Mouse (Mus musculus) MEL (cell line): ENCODE measurements at regions not wholly inside any gene's neighbourhood (a gene's known extent, or its start where the extent isn't known, plus 50 kb on each side); places are given as distances from the start of the nearest gene placed in this dataset.

Experiments
- DNase-seq: peaks from one replicate; pipeline ENCODE4 v3.0.0; 2011; ENCODE audit warnings: low read depth, low spot score
- H3K27ac ChIP-seq: 2 replicates; pipeline ENCODE4 v1.5.1; 2012; ENCODE audit warnings: low read depth, mild to moderate bottlenecking, control low read depth, low read length, moderate library complexity; ENCODE audit not compliant: control insufficient read depth
- H3K27me3 ChIP-seq, 2 experiments: fragments of 150-350 bp in 1 of 2; sonication (generic) in 1 of 2; 2 replicates each; pipeline ENCODE4 v1.6.1; 2012; ENCODE audit warnings: low read length in 2 of 2, mild to moderate bottlenecking in 2 of 2, improper control_type of control experiment in 1 of 2, moderate library complexity in 1 of 2; ENCODE audit not compliant: insufficient read depth in 2 of 2, control insufficient read depth in 1 of 2
- H3K36me3 ChIP-seq, 2 experiments: 2 replicates each; pipeline ENCODE4 v1.6.1; 2012 to 2014; ENCODE audit warnings: low read length in 2 of 2, improper control_type of control experiment in 1 of 2, inconsistent platforms in 1 of 2, mild to moderate bottlenecking in 1 of 2; ENCODE audit not compliant: insufficient read depth in 2 of 2, control insufficient read depth in 1 of 2
- H3K4me1 ChIP-seq, 2 experiments: fragments of 150-350 bp in 1 of 2; sonication (generic) in 1 of 2; 2 replicates each; pipeline ENCODE4 v1.6.1; 2012; ENCODE audit warnings: low read length in 2 of 2, improper control_type of control experiment in 1 of 2, mild to moderate bottlenecking in 1 of 2; ENCODE audit not compliant: insufficient read depth in 2 of 2, control insufficient read depth in 1 of 2
- H3K4me3 ChIP-seq, 2 experiments: fragments of 150-350 bp in 1 of 2; sonication (generic) in 1 of 2; 2 replicates each; pipeline ENCODE4 v1.5.1; 2012; ENCODE audit warnings: low read depth in 2 of 2, low read length in 2 of 2, mild to moderate bottlenecking in 2 of 2, moderate library complexity in 2 of 2, control low read depth in 1 of 2, improper control_type of control experiment in 1 of 2; ENCODE audit not compliant: control insufficient read depth in 1 of 2, insufficient read depth in 1 of 2
- H3K79me2 ChIP-seq: 2 replicates; pipeline ENCODE4 v1.6.1; 2012; ENCODE audit warnings: mild to moderate bottlenecking, low read length, moderate library complexity; ENCODE audit not compliant: control insufficient read depth, poor library complexity, insufficient read depth
- H3K9ac ChIP-seq: 2 replicates; pipeline ENCODE4 v1.6.1; 2012; ENCODE audit warnings: low read depth, mild to moderate bottlenecking, control low read depth, low read length, moderate library complexity; ENCODE audit not compliant: control insufficient read depth, poor library complexity, severe bottlenecking
- H3K9me3 ChIP-seq: fragments of 150-350 bp; sonication (generic); replicated peaks from 2 replicates; pipeline ENCODE4 v1.6.1; 2012; ENCODE audit warnings: mild to moderate bottlenecking, low read length, improper control_type of control experiment, moderate library complexity; ENCODE audit not compliant: insufficient read depth
- BHLHE40 ChIP-seq: IDR thresholded peaks from 2 replicates; pipeline ENCODE4 v1.6.1; 2012; ENCODE audit warnings: low read depth, mild to moderate bottlenecking, inconsistent platforms, low read length, improper control_type of control experiment, borderline replicate concordance
- CHD1 ChIP-seq: IDR thresholded peaks from 2 replicates; pipeline ENCODE4 v1.6.1; 2012; ENCODE audit warnings: low read depth, mild to moderate bottlenecking, inconsistent platforms, low read length, improper control_type of control experiment
- CHD2 ChIP-seq: IDR thresholded peaks from 2 replicates; pipeline ENCODE4 v1.6.1; 2011; ENCODE audit warnings: low read length, improper control_type of control experiment
- CTCF ChIP-seq, 3 experiments: IDR thresholded peaks in 2 of 3; conservative IDR thresholded peaks in 1 of 3; 2 replicates each; pipeline ENCODE4 v1.5.1; 2011 to 2012; ENCODE audit warnings: low read length in 3 of 3, low read depth in 2 of 3, mild to moderate bottlenecking in 2 of 3, improper control_type of control experiment in 1 of 3, inconsistent platforms in 1 of 3, mixed read lengths in 1 of 3, moderate library complexity in 1 of 3; ENCODE audit not compliant: control insufficient read depth in 1 of 3, insufficient read depth in 1 of 3, poor library complexity in 1 of 3, severe bottlenecking in 1 of 3
- E2F4 ChIP-seq: IDR thresholded peaks from 2 replicates; pipeline ENCODE4 v1.6.1; 2011; ENCODE audit warnings: low read depth, low read length, improper control_type of control experiment, borderline replicate concordance
- ELF1 ChIP-seq: IDR thresholded peaks from 2 replicates; pipeline ENCODE4 v1.6.1; 2014; ENCODE audit warnings: low read depth, mild to moderate bottlenecking, inconsistent platforms, low read length, improper control_type of control experiment, moderate library complexity
- EP300 ChIP-seq, 2 experiments: IDR thresholded peaks; 2 replicates each; pipeline ENCODE4 v1.6.1; 2011; ENCODE audit warnings: improper control_type of control experiment in 2 of 2, low read length in 2 of 2, low read depth in 1 of 2, mild to moderate bottlenecking in 1 of 2
- ETS1 ChIP-seq: IDR thresholded peaks from 2 replicates; pipeline ENCODE4 v1.6.1; 2012; ENCODE audit warnings: low read depth, mild to moderate bottlenecking, inconsistent platforms, low read length, improper control_type of control experiment, moderate library complexity
- GABPA ChIP-seq: IDR thresholded peaks from 2 replicates; pipeline ENCODE4 v1.6.1; 2012; ENCODE audit warnings: low read depth, mild to moderate bottlenecking, inconsistent platforms, low read length, improper control_type of control experiment, moderate library complexity
- HCFC1 ChIP-seq: IDR thresholded peaks from 2 replicates; pipeline ENCODE4 v1.6.1; 2012; ENCODE audit warnings: low read depth, mild to moderate bottlenecking, inconsistent platforms, low read length, improper control_type of control experiment, moderate library complexity
- JUND ChIP-seq: IDR thresholded peaks from 2 replicates; pipeline ENCODE4 v1.6.1; 2011; ENCODE audit warnings: low read depth, mild to moderate bottlenecking, improper control_type of control experiment, low read length
- KAT2A ChIP-seq: conservative IDR thresholded peaks from 2 replicates; pipeline ENCODE4 v1.6.1; 2012; ENCODE audit warnings: low read depth, low read length, improper control_type of control experiment, inconsistent platforms
- MAX ChIP-seq: IDR thresholded peaks from 2 replicates; pipeline ENCODE4 v1.6.1; 2011; ENCODE audit warnings: low read length, improper control_type of control experiment
- MEF2A ChIP-seq: IDR thresholded peaks from 2 replicates; pipeline ENCODE4 v1.6.1; 2014; ENCODE audit warnings: low read depth, mild to moderate bottlenecking, inconsistent platforms, low read length, improper control_type of control experiment; ENCODE audit not compliant: poor library complexity, insufficient replicate concordance, severe bottlenecking; ENCODE audit errors: extremely low read depth
- MYC ChIP-seq: IDR thresholded peaks from 2 replicates; pipeline ENCODE4 v1.6.1; 2011; ENCODE audit warnings: low read depth, mild to moderate bottlenecking, low read length, improper control_type of control experiment, moderate library complexity
- NELFE ChIP-seq: IDR thresholded peaks from 2 replicates; pipeline ENCODE4 v1.6.1; 2011; ENCODE audit warnings: low read depth, low read length, improper control_type of control experiment
- NRF1 ChIP-seq: IDR thresholded peaks from 2 replicates; pipeline ENCODE4 v1.6.1; 2014; ENCODE audit warnings: low read depth, mild to moderate bottlenecking, inconsistent platforms, low read length, improper control_type of control experiment, moderate library complexity; ENCODE audit not compliant: poor library complexity, insufficient read depth, severe bottlenecking
- POLR2A ChIP-seq, 2 experiments: IDR thresholded peaks; 2 replicates each; pipeline ENCODE4 v1.6.1; 2011 to 2012; ENCODE audit warnings: low read length in 2 of 2, mild to moderate bottlenecking in 2 of 2, control low read depth in 1 of 2, improper control_type of control experiment in 1 of 2, low read depth in 1 of 2, moderate library complexity in 1 of 2; ENCODE audit not compliant: control insufficient read depth in 1 of 2, insufficient read depth in 1 of 2, poor library complexity in 1 of 2
- POLR2AphosphoS5 ChIP-seq: IDR thresholded peaks from 2 replicates; pipeline ENCODE4 v1.6.1; 2012; ENCODE audit warnings: low read depth, borderline replicate concordance, mild to moderate bottlenecking, inconsistent platforms, low read length, moderate library complexity, mixed read lengths
- RAD21 ChIP-seq: IDR thresholded peaks from 2 replicates; pipeline ENCODE4 v1.6.1; 2011; ENCODE audit warnings: mild to moderate bottlenecking, low read depth, low read length, improper control_type of control experiment
- RCOR1 ChIP-seq: IDR thresholded peaks from 2 replicates; pipeline ENCODE4 v1.6.1; 2012; ENCODE audit warnings: low read depth, mild to moderate bottlenecking, inconsistent platforms, low read length, improper control_type of control experiment
- SMC3 ChIP-seq: IDR thresholded peaks from 2 replicates; pipeline ENCODE4 v1.6.1; 2011; ENCODE audit warnings: low read depth, low read length, improper control_type of control experiment
- TBP ChIP-seq: IDR thresholded peaks from 2 replicates; pipeline ENCODE4 v1.8.0; 2011; ENCODE audit warnings: low read depth, low read length, improper control_type of control experiment
- TCF12 ChIP-seq: IDR thresholded peaks from 2 replicates; pipeline ENCODE4 v1.6.1; 2014; ENCODE audit warnings: low read depth, mild to moderate bottlenecking, inconsistent platforms, low read length, improper control_type of control experiment, moderate library complexity
- UBTF ChIP-seq: IDR thresholded peaks from 2 replicates; pipeline ENCODE4 v1.6.1; 2012; ENCODE audit warnings: low read depth, mild to moderate bottlenecking, inconsistent platforms, low read length, improper control_type of control experiment, moderate library complexity, borderline replicate concordance; ENCODE audit not compliant: insufficient read depth
- USF1 ChIP-seq: IDR thresholded peaks from 2 replicates; pipeline ENCODE4 v1.6.1; 2014; ENCODE audit warnings: low read depth, mild to moderate bottlenecking, inconsistent platforms, low read length, improper control_type of control experiment, moderate library complexity
- USF2 ChIP-seq, 2 experiments: IDR thresholded peaks; 2 replicates each; pipeline ENCODE4 v1.6.1; 2011 to 2012; ENCODE audit warnings: improper control_type of control experiment in 2 of 2, low read length in 2 of 2, borderline replicate concordance in 1 of 2, inconsistent platforms in 1 of 2, low read depth in 1 of 2, mild to moderate bottlenecking in 1 of 2; ENCODE audit not compliant: insufficient read depth in 1 of 2
- ZNF384 ChIP-seq: IDR thresholded peaks from 2 replicates; pipeline ENCODE4 v1.6.1; 2012; ENCODE audit warnings: low read depth, mild to moderate bottlenecking, inconsistent platforms, low read length, improper control_type of control experiment

- TF ChIP-seq POLR2A (IDR thresholded peaks at IDR 0.05; ENCODE audit: control insufficient read depth in 1 of 2, insufficient read depth in 1 of 2, low read depth in 1 of 2, low read length in 2 of 2, poor library complexity in 1 of 2) (no peak), TCF12 (no peak), ETS1 (no peak), CTCF (IDR thresholded peaks at IDR 0.05 in 2 of 3, conservative IDR thresholded peaks at IDR 0.05 in 1 of 3; ENCODE audit: control insufficient read depth in 1 of 3, insufficient read depth in 1 of 3, low read depth in 2 of 3, low read length in 3 of 3, poor library complexity in 1 of 3, severe bottlenecking in 1 of 3) (no peak), MAX (no peak), EP300 (IDR thresholded peaks at IDR 0.05; ENCODE audit: low read depth in 1 of 2, low read length in 2 of 2) (no peak), USF2 (IDR thresholded peaks at IDR 0.05; ENCODE audit: borderline replicate concordance in 1 of 2, insufficient read depth in 1 of 2, low read depth in 1 of 2, low read length in 2 of 2) (no peak), MEF2A (no peak), KAT2A (no peak), MYC (no peak), USF1 (no peak), ELF1 (no peak), TBP (no peak), SMC3 (no peak), ZNF384 (no peak), RCOR1 (no peak), BHLHE40 (no peak), GABPA (no peak)
Measured at GRCm38 (mm10) chr9:93940193-93940592, 597.7 kb downstream of the 1190002N15Rik start.

GRCm38 (mm10) chr9:93930684-93931083 is 607.2 kb downstream of the 1190002N15Rik start:
- no peak overlapping the region for H3K9ac ChIP-seq
- H3K4me3 ChIP-seq: no peak overlapping the region
- no peaks in the 10 kb centered on the region for H3K79me2 ChIP-seq
- H3K4me1 ChIP-seq: no peaks in the 10 kb centered on the region
- H3K36me3 ChIP-seq: no peaks in the 10 kb centered on the region
- no peaks in the 10 kb centered on the region for H3K27me3 ChIP-seq
- DNase-seq: no peak
- no peak for TF ChIP-seq CHD2
- TF ChIP-seq CHD1: no peak
- no peak for TF ChIP-seq NELFE
- TF ChIP-seq UBTF: no peak
- TF ChIP-seq NRF1: no peak
- no peak for TF ChIP-seq POLR2AphosphoS5
- TF ChIP-seq USF2 (IDR thresholded peaks at IDR 0.05; ENCODE audit: borderline replicate concordance in 1 of 2, insufficient read depth in 1 of 2, low read depth in 1 of 2, low read length in 2 of 2): no peak
- no peak for TF ChIP-seq HCFC1
- TF ChIP-seq RAD21: no peak
- TF ChIP-seq ELF1: no peak
- no peak for TF ChIP-seq SMC3
- TF ChIP-seq E2F4: no peak
- TF ChIP-seq MEF2A: no peak
- no peak for TF ChIP-seq JUND
- H3K9me3 ChIP-seq: no peaks in the 10 kb centered on the region
- no peak overlapping the region for H3K27ac ChIP-seq

More at GRCm38 (mm10) chr9:93940193-93940592, 597.7 kb downstream of the 1190002N15Rik start:
- no peaks in the 10 kb centered on the region for H3K36me3 ChIP-seq
- no peaks in the 10 kb centered on the region for H3K9me3 ChIP-seq
- no peaks in the 10 kb centered on the region for H3K27me3 ChIP-seq
- no peak overlapping the region for H3K9ac ChIP-seq
- no peaks in the 10 kb centered on the region for H3K4me1 ChIP-seq
- no peaks in the 10 kb centered on the region for H3K79me2 ChIP-seq
- H3K27ac ChIP-seq: no peak overlapping the region
- H3K4me3 ChIP-seq: no peak overlapping the region
- DNase-seq: no peak
